Mouse (Mus musculus): ENCODE measurements around the gene Efna2. TPM values are rescaled to one million over a fixed set of nuclear protein-coding genes. Genes with fewer than 3 reads are reported as not detected.
A peak's percentile ranks its signal among the peaks of the same experiment; 100 is the strongest.

Gene Efna2
- polyA plus RNA-seq, 1 experiment from 2014 or later = 1.1 TPM

- DNase-seq = no peak
- peaks cover 55% of the 10 kb centered on the region for H3K27me3 ChIP-seq
- 5% methylated on average over 29 of the region's 29 CpGs for WGBS (ENCODE audit: insufficient replicate concordance)
- H3K4me1 ChIP-seq (replicated peaks) = peaks cover 64% of the 10 kb centered on the region
- peaks cover 7% of the 10 kb centered on the region for H3K36me3 ChIP-seq
- ATAC-seq (ENCODE audit: low read depth) = no peak
- H3K9ac ChIP-seq = peak overlapping the region; percentile 71
- no peak overlapping the region for H3K27ac ChIP-seq
- H3K4me3 ChIP-seq (replicated peaks) = peak overlapping the region; percentile 67
- H3K4me2 ChIP-seq = peak overlapping the region; percentile 96
- H3K9me3 ChIP-seq (replicated peaks) = no peaks in the 10 kb centered on the region
Measured at GRCm38 (mm10) chr10:80136952-80137625, 42.2 kb upstream of the Efna2 start.

GRCm38 (mm10) chr10:80137626-80138552 is 41.4 kb upstream of the Efna2 start:
- Histone ChIP-seq H3K4me3 (replicated peaks) (peak overlapping the region; percentile 67), H3K9ac (peak overlapping the region; percentile 71), H3K4me1 (replicated peaks) (peaks cover 67% of the 10 kb centered on the region), H3K4me2 (peak overlapping the region; percentile 96), H3K27me3 (peaks cover 55% of the 10 kb centered on the region), H3K9me3 (replicated peaks) (no peaks in the 10 kb centered on the region), H3K27ac (no peak overlapping the region), H3K36me3 (no peaks in the 10 kb centered on the region)
- no peak for ATAC-seq (ENCODE audit: low read depth)
- no peak for DNase-seq
- 6% methylated on average over 27 of the region's 33 CpGs for WGBS (ENCODE audit: insufficient replicate concordance)

- Histone ChIP-seq H3K27ac (peak within 1 kb of the TSS; percentile 53), H3K9ac (peak within 1 kb of the TSS; percentile 71), H3K36me3 (peaks cover 7% of the 10 kb centered on the region), H3K4me3 (replicated peaks) (peak within 1 kb of the TSS; percentile 67), H3K27me3 (peaks cover 55% of the 10 kb centered on the region), H3K9me3 (replicated peaks) (no peaks in the 10 kb centered on the region), H3K4me2 (peak within 1 kb of the TSS; percentile 96), H3K4me1 (replicated peaks) (peaks cover 76% of the 10 kb centered on the region)
- under 1% methylated on average over 87 of the region's 94 CpGs for WGBS (ENCODE audit: insufficient replicate concordance)
- peak; percentile 12 for ATAC-seq (ENCODE audit: low read depth)
- DNase-seq = peak; percentile 64
Measured at GRCm38 (mm10) chr10:80138553-80139438, 40.5 kb upstream of the Efna2 start, which contains the start of gene Atp5d. Atp5d (plus strand) TSS chr10:80138632.

- peaks cover 82% of the 10 kb centered on the region for H3K4me1 ChIP-seq (replicated peaks)
- H3K27ac ChIP-seq = peak overlapping the region; percentile 53
- peak overlapping the region; percentile 96 for H3K4me2 ChIP-seq
- H3K4me3 ChIP-seq (replicated peaks) = peak overlapping the region; percentile 67
- WGBS (ENCODE audit: insufficient replicate concordance) = 1% methylated on average over 9 of the region's 10 CpGs
- H3K9ac ChIP-seq = peak overlapping the region; percentile 71
- H3K27me3 ChIP-seq = peaks cover 55% of the 10 kb centered on the region
- ATAC-seq (ENCODE audit: low read depth) (no peak), DNase-seq (no peak)
- peaks cover 13% of the 10 kb centered on the region for H3K36me3 ChIP-seq
- no peaks in the 10 kb centered on the region for H3K9me3 ChIP-seq (replicated peaks)
Measured at GRCm38 (mm10) chr10:80139439-80139775, 39.9 kb upstream of the Efna2 start.

GRCm38 (mm10) chr10:80139975-80140665 is 39.2 kb upstream of the Efna2 start:
- H3K9ac ChIP-seq = peak overlapping the region; percentile 74; the same call in 1 of the 2 replicates
- H3K36me3 ChIP-seq = peaks cover 21% of the 10 kb centered on the region
- 65% methylated on average over 11 of the region's 11 CpGs for WGBS (ENCODE audit: insufficient replicate concordance)
- no peak overlapping the region for H3K4me3 ChIP-seq (replicated peaks)
- no peak for ATAC-seq (ENCODE audit: low read depth)
- peak overlapping the region; percentile 96 for H3K4me2 ChIP-seq
- H3K27ac ChIP-seq = peak overlapping the region; percentile 82
- no peak for DNase-seq
- peaks cover 49% of the 10 kb centered on the region for H3K27me3 ChIP-seq
- H3K4me1 ChIP-seq (replicated peaks) = peaks cover 90% of the 10 kb centered on the region
- no peaks in the 10 kb centered on the region for H3K9me3 ChIP-seq (replicated peaks)

- 66% methylated on average over 10 of the region's 10 CpGs for WGBS (ENCODE audit: insufficient replicate concordance)
- Histone ChIP-seq H3K9me3 (replicated peaks) (no peaks in the 10 kb centered on the region), H3K36me3 (peaks cover 26% of the 10 kb centered on the region), H3K27me3 (peaks cover 44% of the 10 kb centered on the region), H3K4me1 (replicated peaks) (peaks cover 92% of the 10 kb centered on the region), H3K4me2 (peak within 1 kb of the TSS; percentile 96), H3K9ac (peak within 1 kb of the TSS; percentile 74), H3K27ac (peak within 1 kb of the TSS; percentile 82), H3K4me3 (replicated peaks) (peak within 1 kb of the TSS; percentile 82)
- DNase-seq = no peak
- ATAC-seq (ENCODE audit: low read depth) = no peak
Measured at GRCm38 (mm10) chr10:80140666-80141035, 38.6 kb upstream of the Efna2 start, which contains the start of gene Cbarp. Cbarp (minus strand) TSS chr10:80140835.

GRCm38 (mm10) chr10:80141243-80141642 is 38.0 kb upstream of the Efna2 start:
- Histone ChIP-seq H3K36me3 (peaks cover 32% of the 10 kb centered on the region), H3K9me3 (replicated peaks) (no peaks in the 10 kb centered on the region), H3K4me2 (peak overlapping the region; percentile 96), H3K4me3 (replicated peaks) (peak overlapping the region; percentile 82), H3K27me3 (peaks cover 38% of the 10 kb centered on the region), H3K9ac (peak overlapping the region; percentile 74), H3K27ac (peak overlapping the region; percentile 82), H3K4me1 (replicated peaks) (peaks cover 93% of the 10 kb centered on the region)
- whole genome bisulfite sequencing (ENCODE audit: insufficient replicate concordance) = under 1% methylated on average over 29 of the region's 29 CpGs
- peak; percentile 75 for ATAC-seq (ENCODE audit: low read depth)
- DNase-seq = peak; percentile 97

GRCm38 (mm10) chr10:80141786-80142529 is 37.3 kb upstream of the Efna2 start:
- peaks cover 93% of the 10 kb centered on the region for H3K4me1 ChIP-seq (replicated peaks)
- peaks cover 31% of the 10 kb centered on the region for H3K27me3 ChIP-seq
- 1% methylated on average over 43 of the region's 43 CpGs for WGBS (ENCODE audit: insufficient replicate concordance)
- H3K4me2 ChIP-seq = peak overlapping the region; percentile 96
- H3K4me3 ChIP-seq (replicated peaks) = peak overlapping the region; percentile 82
- H3K9ac ChIP-seq = peak overlapping the region; percentile 93
- peaks cover 36% of the 10 kb centered on the region for H3K36me3 ChIP-seq
- DNase-seq (peak; percentile 97), ATAC-seq (ENCODE audit: low read depth) (peak; percentile 81)
- H3K9me3 ChIP-seq (replicated peaks) = no peaks in the 10 kb centered on the region
- H3K27ac ChIP-seq = peak overlapping the region; percentile 95

GRCm38 (mm10) chr10:80142530-80142925 is 36.8 kb upstream of the Efna2 start:
- ATAC-seq (ENCODE audit: low read depth) (peak; percentile 24), DNase-seq (peak; percentile 59)
- Histone ChIP-seq H3K36me3 (peaks cover 36% of the 10 kb centered on the region), H3K27me3 (peaks cover 25% of the 10 kb centered on the region), H3K27ac (peak overlapping the region; percentile 95), H3K9me3 (replicated peaks) (no peaks in the 10 kb centered on the region), H3K4me2 (peak overlapping the region; percentile 96), H3K4me3 (replicated peaks) (peak overlapping the region; percentile 82), H3K9ac (peak overlapping the region; percentile 93), H3K4me1 (replicated peaks) (peaks cover 93% of the 10 kb centered on the region)
- 0% methylated on average over 15 of the region's 15 CpGs for WGBS (ENCODE audit: insufficient replicate concordance)

- Histone ChIP-seq H3K4me2 (peak overlapping the region; percentile 96), H3K27ac (no peak overlapping the region), H3K27me3 (peaks cover 14% of the 10 kb centered on the region), H3K9me3 (replicated peaks) (no peaks in the 10 kb centered on the region), H3K9ac (peak overlapping the region; percentile 14; the same call in 1 of the 2 replicates), H3K36me3 (peaks cover 36% of the 10 kb centered on the region), H3K4me1 (replicated peaks) (peaks cover 91% of the 10 kb centered on the region), H3K4me3 (replicated peaks) (peak overlapping the region; percentile 82)
- 88% methylated on average over 7 of the region's 7 CpGs for WGBS (ENCODE audit: insufficient replicate concordance)
- ATAC-seq (ENCODE audit: low read depth) (no peak), DNase-seq (no peak)
Measured at GRCm38 (mm10) chr10:80143664-80144063, 35.6 kb upstream of the Efna2 start.
